Mouse (Mus musculus) thymus, postnatal 4 days (tissue): Measurements from ENCODE around the gene Kif12.

Experiments
- DNase-seq: peaks from one replicate; pipeline ENCODE4 v3.0.0; 2021

The Kif12 gene

GRCm38 (mm10) chr4:63158192-63158591, 13.7 kb downstream of the Kif12 start:
- no peak for DNase-seq

- no peak for DNase-seq
These were observed 15.0 kb downstream of the Kif12 start for GRCm38 (mm10) chr4:63156726-63157634.

GRCm38 (mm10) chr4:63155596-63155995, 16.3 kb downstream of the Kif12 start:
- DNase-seq = no peak

- no peak for DNase-seq
These were observed 17.2 kb downstream of the Kif12 start, which contains the start of gene Ambp for GRCm38 (mm10) chr4:63154699-63155098. Ambp (minus strand) TSS chr4:63154799.

GRCm38 (mm10) chr4:63154028-63154427, 17.9 kb downstream of the Kif12 start:
- no peak for DNase-seq

- no peak for DNase-seq
These were observed 20.8 kb downstream of the Kif12 start for GRCm38 (mm10) chr4:63151127-63151526.

GRCm38 (mm10) chr4:63147268-63147667, 24.7 kb downstream of the Kif12 start:
- DNase-seq = peak; percentile 27

- peak; percentile 24 for DNase-seq
These were observed 41.9 kb downstream of the Kif12 start for GRCm38 (mm10) chr4:63129891-63130624.

- no peak for DNase-seq
These were observed 47.0 kb downstream of the Kif12 start for GRCm38 (mm10) chr4:63124861-63125466.

- peak; percentile 91 for DNase-seq
These were observed 53.1 kb downstream of the Kif12 start for GRCm38 (mm10) chr4:63118639-63119437.
